Mouse (Mus musculus): ENCODE data around the gene Fibcd1.

Gene Fibcd1

DNA sequence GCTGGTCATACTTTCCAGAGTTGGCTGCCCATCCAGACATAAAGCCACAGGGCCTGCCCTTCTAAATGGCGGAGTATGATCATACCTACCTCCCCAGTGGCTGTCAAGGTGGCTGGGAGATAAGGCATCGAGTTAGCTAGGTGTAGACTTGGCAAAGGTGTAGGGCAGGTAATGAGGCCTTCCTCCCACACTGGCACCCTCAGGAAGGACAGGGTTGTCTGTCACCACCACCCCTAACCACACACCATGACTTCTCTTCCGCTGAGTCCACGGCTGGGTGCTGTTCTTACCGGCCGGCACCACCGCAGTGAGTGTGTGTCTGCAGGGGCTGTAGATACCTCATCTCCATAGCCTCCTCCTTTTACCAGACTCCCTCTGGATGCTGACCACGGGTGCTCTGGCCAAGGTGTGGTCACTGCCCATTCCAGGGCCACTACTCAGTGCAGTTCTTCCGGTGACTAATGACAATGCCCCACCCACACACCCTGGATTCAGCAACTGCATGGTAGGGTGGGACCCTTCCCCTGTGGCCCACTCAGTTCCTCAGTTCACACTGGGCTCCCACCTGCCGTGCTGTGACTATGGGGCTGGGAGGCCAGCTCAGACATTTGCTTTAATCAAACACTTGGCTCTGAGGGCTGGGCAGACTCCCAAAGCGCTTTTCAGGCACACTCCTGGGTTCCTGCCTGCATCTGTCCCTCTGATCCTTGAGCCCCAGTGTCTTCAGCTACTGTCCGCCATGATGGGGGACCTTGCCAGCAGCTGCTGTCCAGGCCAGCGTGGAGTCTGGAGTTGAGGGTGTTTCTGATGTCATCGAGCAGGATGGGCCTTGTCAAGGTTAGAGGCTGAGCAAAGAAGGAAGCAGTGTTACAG lies 34.5 kb downstream of the Fibcd1 start:
- Histone ChIP-seq H3K36me3 (ENCODE audit: control insufficient read depth, insufficient read depth, low read length, poor library complexity, severe bottlenecking) (no peaks in the 10 kb centered on the region), H3K27me3 (ENCODE audit: control insufficient read depth, insufficient read depth, low read length, poor library complexity, severe bottlenecking) (no peaks in the 10 kb centered on the region)
- peak; percentile 61 for DNase-seq (ENCODE audit: low read depth, low spot score)

DNA sequence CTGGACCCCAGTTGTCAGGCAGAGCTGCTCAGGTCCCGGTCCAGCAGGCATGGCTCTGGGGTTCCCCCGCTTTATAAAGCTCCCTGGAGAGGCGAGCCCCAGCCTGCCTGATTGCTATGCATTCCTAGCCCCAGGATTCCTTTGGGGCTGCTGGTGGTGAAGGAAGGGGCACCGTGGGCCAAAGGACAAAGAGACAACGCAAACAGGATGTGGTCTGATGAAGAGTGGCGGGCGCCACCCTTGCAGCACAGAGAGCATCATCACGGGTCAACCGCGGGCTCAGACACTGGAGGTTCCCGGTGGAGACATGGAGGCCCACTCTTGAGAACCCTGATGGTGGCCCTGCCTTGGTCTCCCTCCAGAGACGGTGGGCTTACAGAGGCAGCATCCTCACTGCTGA lies 35.4 kb downstream of the Fibcd1 start, which contains the start of gene Qrfp:
TSS of gene Qrfp (minus strand) at position 137 of the 400 bp plus-strand sequence.
- Histone ChIP-seq H3K36me3 (ENCODE audit: control insufficient read depth, insufficient read depth, low read length, poor library complexity, severe bottlenecking) (no peaks in the 10 kb centered on the region), H3K27me3 (ENCODE audit: control insufficient read depth, insufficient read depth, low read length, poor library complexity, severe bottlenecking) (no peaks in the 10 kb centered on the region)
- peak; percentile 43 for DNase-seq (ENCODE audit: low read depth, low spot score)

DNA sequence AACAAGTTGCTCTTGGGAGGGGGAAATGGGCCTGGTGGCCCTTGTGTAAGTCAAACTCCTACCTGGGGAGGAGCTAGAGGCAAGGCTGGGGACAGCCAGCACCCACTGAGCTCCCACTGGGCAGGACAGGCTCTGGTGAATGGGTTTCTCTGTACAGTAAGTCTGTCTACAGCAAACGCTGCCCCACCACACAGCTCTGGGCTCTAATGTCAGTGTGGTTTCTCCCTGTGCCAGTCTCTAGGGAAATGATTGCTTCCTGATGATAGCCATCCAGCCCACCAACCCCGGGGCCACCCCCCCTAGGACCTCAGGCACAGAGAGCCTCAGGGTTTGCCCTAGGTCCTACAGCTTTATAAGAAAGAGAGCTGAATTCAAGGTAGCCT lies 36.5 kb downstream of the Fibcd1 start:
- peak; percentile 31 for DNase-seq (ENCODE audit: low read depth, low spot score)
- no peaks in the 10 kb centered on the region for H3K27me3 ChIP-seq (ENCODE audit: control insufficient read depth, insufficient read depth, low read length, poor library complexity, severe bottlenecking)
- no peaks in the 10 kb centered on the region for H3K36me3 ChIP-seq (ENCODE audit: control insufficient read depth, insufficient read depth, low read length, poor library complexity, severe bottlenecking)

DNA sequence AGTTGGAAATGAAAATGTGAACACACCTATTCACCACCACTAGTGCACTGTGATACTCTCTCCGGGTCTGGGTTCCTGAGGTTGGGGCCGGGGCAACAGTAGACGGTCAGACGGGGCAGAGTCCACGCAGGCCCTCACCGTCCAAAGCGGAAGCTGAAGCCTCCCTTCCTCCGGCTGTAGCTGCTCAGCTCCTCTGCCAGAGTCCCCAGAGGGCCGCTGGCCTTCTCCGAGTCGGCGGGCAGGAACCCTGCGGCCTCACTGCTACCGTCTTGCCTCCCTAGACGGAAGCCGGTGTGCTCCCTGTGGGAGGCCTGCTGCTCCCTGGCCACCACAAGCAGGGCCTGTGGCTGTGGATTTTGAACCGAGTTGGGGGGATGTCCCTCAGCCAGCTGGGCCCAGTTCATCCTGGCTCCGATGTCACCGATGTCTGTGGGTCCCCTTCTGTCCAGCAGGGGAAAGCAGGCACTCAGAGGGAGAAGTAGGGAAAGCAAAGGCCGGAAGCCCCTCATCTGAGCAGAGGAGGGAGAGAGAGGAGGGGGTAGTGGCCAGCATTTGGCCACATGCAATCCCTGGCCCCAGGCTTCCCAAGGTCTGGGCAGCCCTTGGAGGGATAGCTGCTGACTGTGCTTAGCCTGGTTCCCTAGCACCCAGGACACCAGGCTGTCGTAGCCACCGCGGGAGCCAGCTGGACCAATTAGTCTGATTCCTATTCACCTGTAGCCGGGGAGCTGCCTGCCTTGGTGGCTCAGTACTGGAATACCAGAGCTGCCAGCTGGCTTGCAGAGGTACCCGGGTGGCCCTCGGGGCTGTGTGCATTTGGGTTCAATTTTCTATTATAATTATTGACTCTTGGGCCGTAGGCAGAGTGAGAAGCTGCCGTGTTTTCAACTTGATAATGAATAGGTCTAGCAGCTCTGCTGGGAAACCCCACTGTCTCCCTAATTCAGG lies 37.1 kb downstream of the Fibcd1 start:
- no peak for DNase-seq (ENCODE audit: low read depth, low spot score)
- 0 out of 2 replicates have a peak, but pooled peaks cover under 1% of the 10 kb centered on the region for H3K36me3 ChIP-seq (ENCODE audit: control insufficient read depth, insufficient read depth, low read length, poor library complexity, severe bottlenecking)
- H3K27me3 ChIP-seq (ENCODE audit: control insufficient read depth, insufficient read depth, low read length, poor library complexity, severe bottlenecking) = no peaks in the 10 kb centered on the region

DNA sequence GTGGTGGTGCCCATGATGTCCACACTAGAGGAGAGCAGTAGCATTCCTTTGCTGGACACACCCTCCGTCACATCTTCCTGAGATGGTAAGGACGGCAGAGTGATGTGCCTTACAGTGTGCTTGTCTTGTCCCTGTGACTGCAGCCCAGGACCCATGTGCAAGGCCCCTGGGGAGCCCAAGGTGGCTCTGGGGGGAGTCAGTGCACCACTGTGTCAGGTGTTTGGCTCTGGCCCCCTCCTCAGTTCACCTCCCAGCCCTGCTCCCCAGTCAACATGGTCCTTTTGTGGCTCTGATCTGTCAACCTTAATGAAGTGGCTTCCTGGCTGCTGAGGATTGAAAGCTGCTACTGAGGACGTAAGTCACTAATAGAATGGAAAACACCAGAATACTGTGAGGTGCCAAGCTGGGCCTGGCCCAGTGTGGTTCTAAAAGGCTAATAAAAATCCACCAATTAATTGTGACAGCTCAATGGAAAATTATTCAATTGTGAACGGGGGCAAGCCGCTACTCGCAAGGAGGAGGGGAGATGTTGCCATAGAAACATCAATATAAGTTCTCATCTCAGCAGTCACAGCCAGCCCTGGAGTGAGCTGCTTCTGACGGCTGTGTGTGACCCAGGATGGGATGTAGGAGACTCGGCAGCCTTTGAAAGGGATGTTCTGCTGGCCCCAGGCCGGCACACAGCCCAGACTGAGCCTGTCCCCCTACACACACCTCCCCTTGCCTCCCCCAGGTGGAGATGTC lies 39.0 kb downstream of the Fibcd1 start:
- DNase-seq (ENCODE audit: low read depth, low spot score) = no peak
- Histone ChIP-seq H3K36me3 (ENCODE audit: control insufficient read depth, insufficient read depth, low read length, poor library complexity, severe bottlenecking) (peaks cover 2% of the 10 kb centered on the region), H3K27me3 (ENCODE audit: control insufficient read depth, insufficient read depth, low read length, poor library complexity, severe bottlenecking) (no peaks in the 10 kb centered on the region)

DNA sequence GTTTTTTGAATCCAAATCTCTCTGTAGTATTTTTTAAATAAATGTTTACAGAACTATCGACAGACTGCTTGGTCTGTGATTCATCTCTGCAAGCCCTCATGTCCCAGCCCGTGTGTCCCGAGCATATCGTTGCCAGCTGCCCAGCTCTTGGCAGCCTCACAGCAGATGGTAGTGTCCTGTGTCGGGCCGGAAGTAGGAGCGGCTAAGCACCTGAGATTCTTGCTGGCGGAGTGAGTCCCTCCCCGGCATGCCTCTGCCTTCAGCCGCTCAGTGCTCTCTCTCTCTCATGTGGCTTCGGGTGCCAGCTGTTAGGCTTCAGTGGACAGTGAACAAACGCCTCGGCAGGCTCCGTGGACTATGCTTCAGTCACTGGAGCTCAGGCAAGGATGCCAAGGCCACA lies 42.3 kb downstream of the Fibcd1 start:
- peaks cover 10% of the 10 kb centered on the region for H3K36me3 ChIP-seq (ENCODE audit: control insufficient read depth, insufficient read depth, low read length, poor library complexity, severe bottlenecking)
- no peaks in the 10 kb centered on the region for H3K27me3 ChIP-seq (ENCODE audit: control insufficient read depth, insufficient read depth, low read length, poor library complexity, severe bottlenecking)
- DNase-seq (ENCODE audit: low read depth, low spot score) = no peak

DNA sequence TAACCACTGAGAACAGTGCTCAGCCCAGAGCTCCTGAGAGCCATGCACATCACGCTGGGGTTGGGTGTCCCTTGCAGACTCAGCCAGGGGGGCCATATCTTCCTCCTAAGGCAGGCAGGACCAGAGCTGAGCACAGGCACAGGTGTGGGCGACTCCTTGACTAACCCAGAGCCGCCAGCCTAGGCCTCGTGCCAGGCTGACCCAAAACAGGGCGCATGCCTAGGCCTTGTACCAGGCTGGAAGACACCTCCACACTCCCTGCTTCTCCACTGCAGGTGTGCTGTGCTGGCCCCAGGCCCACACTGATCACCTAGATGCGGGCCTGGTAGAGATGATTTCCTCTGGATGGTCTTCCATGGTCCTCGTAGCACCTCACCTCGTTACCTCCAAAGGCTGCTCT lies 43.0 kb downstream of the Fibcd1 start:
- no peak for DNase-seq (ENCODE audit: low read depth, low spot score)
- H3K36me3 ChIP-seq (ENCODE audit: control insufficient read depth, insufficient read depth, low read length, poor library complexity, severe bottlenecking) = peaks cover 13% of the 10 kb centered on the region
- no peaks in the 10 kb centered on the region for H3K27me3 ChIP-seq (ENCODE audit: control insufficient read depth, insufficient read depth, low read length, poor library complexity, severe bottlenecking)

DNA sequence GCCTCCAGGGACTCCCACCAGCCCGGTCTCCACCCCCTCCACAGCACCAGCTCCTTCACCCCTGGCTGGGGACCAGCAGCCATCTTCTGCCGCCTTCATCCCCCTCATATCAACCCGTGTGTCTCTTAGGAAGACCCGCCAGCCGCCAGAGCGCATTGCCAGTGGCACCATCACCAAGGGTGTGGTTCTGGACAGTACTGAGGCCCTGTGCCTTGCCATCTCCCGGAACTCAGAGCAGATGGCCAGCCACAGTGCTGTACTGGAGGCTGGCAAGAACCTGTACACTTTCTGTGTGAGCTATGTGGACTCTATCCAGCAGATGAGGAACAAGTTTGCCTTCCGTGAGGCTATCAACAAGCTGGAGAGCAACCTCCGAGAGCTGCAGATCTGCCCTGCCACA lies 44.4 kb downstream of the Fibcd1 start:
- no peaks in the 10 kb centered on the region for H3K27me3 ChIP-seq (ENCODE audit: control insufficient read depth, insufficient read depth, low read length, poor library complexity, severe bottlenecking)
- peaks cover 15% of the 10 kb centered on the region for H3K36me3 ChIP-seq (ENCODE audit: control insufficient read depth, insufficient read depth, low read length, poor library complexity, severe bottlenecking)
- DNase-seq (ENCODE audit: low read depth, low spot score) = no peak

DNA sequence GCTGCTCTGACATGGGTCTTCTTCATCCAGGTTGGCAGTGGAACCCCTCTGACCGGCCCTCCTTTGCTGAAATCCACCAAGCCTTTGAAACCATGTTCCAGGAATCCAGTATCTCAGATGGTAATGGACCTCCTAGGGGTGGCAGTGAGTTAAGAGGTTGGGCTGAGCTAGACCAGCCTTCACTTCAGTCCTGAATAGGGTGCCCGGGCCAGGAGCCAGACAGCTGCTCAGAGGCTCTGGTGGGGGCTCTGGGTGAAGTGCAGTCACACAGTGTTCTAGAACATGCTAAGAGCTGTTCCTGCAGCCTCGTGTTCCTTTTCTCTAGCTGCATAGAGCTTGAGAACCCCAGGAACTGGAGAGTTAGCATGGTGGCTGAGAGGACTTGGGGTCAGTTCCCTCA lies 48.9 kb downstream of the Fibcd1 start:
- DNase-seq (ENCODE audit: low read depth, low spot score) = no peak
- Histone ChIP-seq H3K36me3 (ENCODE audit: control insufficient read depth, insufficient read depth, low read length, poor library complexity, severe bottlenecking) (peaks cover 12% of the 10 kb centered on the region), H3K27me3 (ENCODE audit: control insufficient read depth, insufficient read depth, low read length, poor library complexity, severe bottlenecking) (no peaks in the 10 kb centered on the region)

DNA sequence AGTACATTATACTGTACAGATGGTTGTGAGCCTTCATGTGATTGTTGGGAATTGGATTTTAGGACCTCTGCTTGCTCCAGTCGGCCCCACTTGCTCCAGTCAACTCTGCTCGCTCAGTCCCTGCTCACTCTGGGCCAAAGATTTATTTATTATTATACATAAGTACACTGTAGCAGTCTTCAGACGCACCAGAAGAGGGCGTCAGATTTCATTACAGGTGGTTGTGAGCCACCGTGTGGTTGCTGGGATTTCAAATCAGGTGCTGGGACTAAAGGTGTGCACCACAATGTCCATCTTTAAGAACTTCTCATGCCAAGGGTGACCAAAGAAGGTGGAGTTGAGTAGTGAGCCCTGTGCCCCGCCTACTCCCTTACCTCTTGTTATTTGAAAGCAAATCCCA lies 53.2 kb downstream of the Fibcd1 start:
- H3K27me3 ChIP-seq (ENCODE audit: control insufficient read depth, insufficient read depth, low read length, poor library complexity, severe bottlenecking) = no peaks in the 10 kb centered on the region
- no peak for DNase-seq (ENCODE audit: low read depth, low spot score)
- peaks cover 8% of the 10 kb centered on the region for H3K36me3 ChIP-seq (ENCODE audit: control insufficient read depth, insufficient read depth, low read length, poor library complexity, severe bottlenecking)

DNA sequence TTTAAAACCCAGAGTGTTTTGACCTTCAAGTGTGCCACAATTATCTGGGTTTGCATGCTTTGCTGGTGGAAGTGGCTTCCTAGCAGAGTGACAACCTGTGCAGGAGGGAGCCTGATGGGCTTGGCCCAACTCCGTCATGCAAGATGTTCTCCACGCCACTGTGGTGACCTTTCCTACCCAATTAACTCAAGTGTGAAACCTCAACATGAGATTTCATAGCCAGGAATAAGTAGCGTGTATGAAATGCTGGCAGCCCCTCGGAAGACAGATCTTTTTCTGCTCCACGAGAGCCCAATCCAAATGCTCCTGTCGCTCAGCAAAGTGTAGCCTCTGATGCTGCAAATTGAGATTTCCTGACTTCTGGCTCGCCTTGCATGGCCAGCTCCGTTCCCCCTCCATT lies 54.5 kb downstream of the Fibcd1 start:
- DNase-seq (ENCODE audit: low read depth, low spot score) = no peak
- Histone ChIP-seq H3K27me3 (ENCODE audit: control insufficient read depth, insufficient read depth, low read length, poor library complexity, severe bottlenecking) (no peaks in the 10 kb centered on the region), H3K36me3 (ENCODE audit: control insufficient read depth, insufficient read depth, low read length, poor library complexity, severe bottlenecking) (peaks cover 6% of the 10 kb centered on the region)

DNA sequence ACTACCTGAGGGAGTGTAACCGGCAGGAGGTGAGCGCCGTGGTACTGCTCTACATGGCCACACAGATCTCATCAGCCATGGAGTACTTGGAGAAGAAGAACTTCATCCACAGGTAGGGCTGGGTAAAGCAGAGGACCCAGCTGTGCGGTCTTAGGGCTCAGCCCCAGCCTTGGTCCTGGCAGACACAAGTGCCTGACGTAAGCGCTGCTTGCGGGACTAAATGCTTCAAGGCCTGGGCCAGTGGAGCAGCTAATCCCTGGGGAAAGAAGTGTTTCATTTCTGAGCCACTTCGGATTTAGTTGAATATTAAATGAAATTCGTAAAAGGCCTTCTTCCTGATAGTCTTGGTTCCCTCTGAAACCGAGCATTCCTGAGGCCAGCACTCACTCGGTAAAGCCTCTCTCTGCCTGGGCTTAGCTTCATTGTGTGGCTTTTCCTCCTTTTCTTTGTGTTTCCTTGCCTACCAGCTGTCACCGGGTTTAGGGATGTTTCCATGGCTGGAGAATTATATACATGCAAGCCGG lies 55.0 kb downstream of the Fibcd1 start:
- DNase-seq (ENCODE audit: low read depth, low spot score) = no peak
- Histone ChIP-seq H3K36me3 (ENCODE audit: control insufficient read depth, insufficient read depth, low read length, poor library complexity, severe bottlenecking) (peaks cover 6% of the 10 kb centered on the region), H3K27me3 (ENCODE audit: control insufficient read depth, insufficient read depth, low read length, poor library complexity, severe bottlenecking) (no peaks in the 10 kb centered on the region)

DNA sequence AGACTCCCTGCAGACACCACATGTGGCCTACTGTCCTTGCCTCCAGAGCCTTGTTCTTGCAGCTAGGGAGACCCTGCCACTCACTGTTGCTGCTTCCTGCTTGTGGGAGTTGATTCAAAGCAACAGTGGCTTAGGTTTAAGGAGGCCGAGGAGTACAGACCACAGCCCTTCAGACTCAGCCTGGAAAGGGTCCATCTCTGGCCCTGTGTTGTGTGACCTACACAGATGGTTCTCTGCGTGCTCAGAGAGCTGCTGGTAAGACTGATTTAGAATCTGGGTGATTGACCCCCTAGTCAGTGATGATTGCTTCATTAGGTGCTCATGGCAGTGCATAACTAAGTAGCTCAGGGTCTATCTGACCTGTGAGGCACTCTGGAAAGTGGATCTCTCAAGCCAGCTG lies 56.6 kb downstream of the Fibcd1 start:
- peaks cover 6% of the 10 kb centered on the region for H3K36me3 ChIP-seq (ENCODE audit: control insufficient read depth, insufficient read depth, low read length, poor library complexity, severe bottlenecking)
- H3K27me3 ChIP-seq (ENCODE audit: control insufficient read depth, insufficient read depth, low read length, poor library complexity, severe bottlenecking) = no peaks in the 10 kb centered on the region
- DNase-seq (ENCODE audit: low read depth, low spot score) = no peak

DNA sequence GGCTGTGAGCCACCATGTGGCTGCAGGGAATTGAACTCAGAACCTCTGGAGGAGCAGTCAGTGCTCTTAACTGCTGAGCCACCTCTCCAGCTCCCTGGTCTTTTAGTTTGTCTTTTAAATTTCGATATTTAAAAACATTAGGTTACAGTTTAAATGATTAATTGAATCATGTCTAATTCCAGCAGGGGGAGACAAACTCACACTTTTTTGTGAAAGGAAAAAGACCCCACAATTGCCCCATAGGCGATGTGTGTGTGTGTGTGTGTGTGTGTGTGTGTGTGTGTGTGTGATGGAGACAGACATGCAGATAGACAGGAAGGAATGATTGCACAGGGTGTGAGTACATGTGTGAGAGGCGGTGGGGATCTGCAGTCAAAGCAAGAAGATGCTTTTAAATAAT lies 57.6 kb downstream of the Fibcd1 start:
- Histone ChIP-seq H3K36me3 (ENCODE audit: control insufficient read depth, insufficient read depth, low read length, poor library complexity, severe bottlenecking) (peaks cover 6% of the 10 kb centered on the region), H3K27me3 (ENCODE audit: control insufficient read depth, insufficient read depth, low read length, poor library complexity, severe bottlenecking) (no peaks in the 10 kb centered on the region)
- DNase-seq (ENCODE audit: low read depth, low spot score) = peak; percentile 23

Data from splenic B cell, adult 2 months (primary cell).